Mouse (Mus musculus): ENCODE data around the gene Hyal2.

The Hyal2 gene

DNA sequence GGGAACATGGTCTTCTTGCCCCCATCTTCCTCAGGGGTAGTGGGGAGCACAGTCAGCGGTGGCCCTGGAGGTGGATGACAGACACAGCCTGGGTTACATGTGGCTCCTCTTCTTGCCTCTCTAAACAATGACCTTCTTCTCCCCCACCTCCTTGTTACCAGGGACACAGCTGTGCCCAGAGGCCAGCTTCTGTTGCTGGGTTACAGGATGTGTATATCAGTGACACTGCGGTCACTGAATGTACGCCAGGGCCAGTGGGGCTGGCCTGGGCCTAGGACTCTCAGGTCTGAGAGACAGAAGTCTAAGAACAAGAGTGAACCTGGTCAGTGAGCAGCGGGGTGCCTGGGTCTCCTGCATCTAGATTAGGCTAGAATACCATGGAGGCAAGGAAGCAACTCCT is 47.3 kb downstream of the Hyal2 start:
- DNase-seq = no peak

- DNase-seq = no peak
Observed at GRCm38 (mm10) chr9:107617461-107617860, 49.7 kb downstream of the Hyal2 start.

DNA sequence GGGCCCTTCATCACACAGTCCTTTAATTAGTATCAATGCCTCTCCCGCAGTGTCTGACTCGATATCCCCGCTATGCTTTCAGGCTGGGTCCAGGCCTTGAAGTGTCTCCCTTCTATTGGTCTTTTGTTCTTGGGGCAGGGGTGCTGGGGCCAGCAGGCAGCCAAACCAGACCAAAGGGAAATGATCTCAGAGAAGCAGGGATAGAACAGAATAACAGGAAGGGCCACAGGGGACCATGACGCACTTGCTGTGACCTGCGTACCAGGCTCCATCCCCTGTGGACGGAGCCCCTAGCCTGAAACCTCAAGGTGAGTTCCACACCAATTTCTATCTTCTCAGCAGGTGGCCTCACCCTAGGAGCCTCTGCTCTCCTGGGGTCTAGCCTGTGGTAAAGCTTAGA is 50.4 kb downstream of the Hyal2 start:
- no peak for DNase-seq

GRCm38 (mm10) chr9:107618778-107619545 is 51.2 kb downstream of the Hyal2 start:
- no peak for DNase-seq

DNA sequence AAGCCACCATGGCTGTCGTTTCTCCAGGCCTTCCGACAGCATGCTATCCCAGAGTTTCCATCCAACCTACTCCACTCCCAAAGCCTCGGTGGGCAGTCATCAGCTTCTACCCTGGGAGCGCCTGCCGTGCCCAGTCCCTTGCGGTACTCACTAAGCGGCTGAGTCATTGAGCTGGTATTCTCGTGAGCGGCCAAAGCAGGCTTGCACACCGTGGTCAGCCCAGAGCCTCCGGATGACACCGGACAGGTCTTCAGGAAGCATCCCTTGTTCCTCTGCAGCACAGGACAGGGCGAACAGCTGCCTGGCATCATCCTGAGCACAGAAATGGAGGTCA is 51.8 kb downstream of the Hyal2 start:
- DNase-seq = no peak

GRCm38 (mm10) chr9:107620954-107621353 is 53.2 kb downstream of the Hyal2 start:
- no peak for DNase-seq
